Mouse (Mus musculus) macrophage (primary cell): Measurements from ENCODE around the gene Serpina6. TPM values are rescaled to one million over a fixed set of nuclear protein-coding genes. Genes with fewer than 3 reads are reported as not detected.

ENCODE experiments used
- H3K27ac ChIP-seq: fragments of 350-480 bp; formaldehyde crosslinking; 2 replicates; pipeline ENCODE4 v1.9.0; 2021
- H3K36me3 ChIP-seq: fragments of 350-480 bp; formaldehyde crosslinking; 2 replicates; pipeline ENCODE4 v1.9.0; 2021; ENCODE audit errors: inconsistent target
- H3K4me3 ChIP-seq: fragments of 350-480 bp; formaldehyde crosslinking; 2 replicates; pipeline ENCODE4 v1.9.0; 2021; ENCODE audit errors: inconsistent target
- H3K79me2 ChIP-seq: fragments of 350-480 bp; formaldehyde crosslinking; 2 replicates; pipeline ENCODE4 v1.9.0; 2021; ENCODE audit errors: inconsistent target
- WGBS: methylation state at CpG from one replicate; pipeline ENCODE4 v1.1.7; 2026; ENCODE audit warnings: inconsistent platforms; ENCODE audit not compliant: missing documents; 5-methylcytosine and 5-hydroxymethylcytosine counted together
- polyA plus RNA-seq: library from polyadenylated mRNA; stranded (reverse); fragments of 250-400 nt; gene quantifications from 3 replicates; pipeline ENCODE4 v1.2.4, GENCODE M21; 2018; ENCODE audit warnings: inconsistent platforms

The Serpina6 gene
- polyA plus RNA-seq, 1 experiment from 2014 or later: not detected

DNA sequence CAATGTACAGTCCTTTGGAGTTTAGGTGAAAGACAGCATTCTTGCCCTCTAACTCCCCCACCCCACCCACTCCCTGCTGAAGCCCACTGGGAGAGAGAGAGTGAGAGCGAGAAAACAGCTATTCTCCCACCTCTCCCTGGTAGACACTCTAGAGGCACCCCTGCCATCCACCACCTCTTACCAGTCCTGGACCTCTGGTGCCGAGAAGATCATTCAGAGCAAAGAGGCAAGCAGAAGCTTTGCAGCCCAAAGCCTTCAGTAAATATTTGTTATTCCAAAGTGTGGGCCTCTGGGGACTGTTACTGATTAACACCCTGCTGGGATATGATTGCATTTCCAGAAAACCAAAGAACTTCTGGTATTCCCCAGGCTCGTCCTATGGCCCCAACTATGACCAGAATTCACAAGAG is 25.8 kb downstream of the Serpina6 start, which contains the start of gene Serpina10:
TSS of gene Serpina10 (minus strand) at position 242 of the 410 bp plus-strand sequence.
- H3K36me3 ChIP-seq: no peaks in the 10 kb centered on the region
- no peak within 1 kb of the TSS for H3K27ac ChIP-seq
- H3K79me2 ChIP-seq: no peaks in the 10 kb centered on the region
- 92% methylated on average over 2 of the region's 3 CpGs for WGBS
- H3K4me3 ChIP-seq: no peak within 1 kb of the TSS

DNA sequence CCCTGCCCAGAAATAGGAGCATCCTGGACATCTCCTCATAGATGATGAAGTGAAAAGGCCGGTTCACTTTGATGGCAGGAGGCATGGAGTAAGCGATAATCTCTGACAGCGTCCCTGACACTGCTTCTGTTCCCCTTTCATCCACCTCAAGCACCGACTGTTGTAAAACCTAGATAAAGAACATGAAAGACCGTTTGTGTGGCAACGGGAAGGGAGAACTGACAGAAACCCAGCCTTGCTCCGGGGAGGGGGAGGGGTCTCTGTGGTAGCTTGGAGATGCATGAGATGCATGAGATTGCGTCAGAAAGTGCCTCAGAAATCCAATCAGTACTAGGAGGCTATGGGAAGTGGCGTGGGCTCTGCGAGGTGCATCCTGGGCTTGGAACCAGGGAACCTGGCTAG is 40.2 kb downstream of the Serpina6 start:
- H3K79me2 ChIP-seq: no peaks in the 10 kb centered on the region
- H3K36me3 ChIP-seq: no peaks in the 10 kb centered on the region
- no peak overlapping the region for H3K27ac ChIP-seq
- 61% methylated on average over 10 of the region's 10 CpGs for WGBS
- no peak overlapping the region for H3K4me3 ChIP-seq

DNA sequence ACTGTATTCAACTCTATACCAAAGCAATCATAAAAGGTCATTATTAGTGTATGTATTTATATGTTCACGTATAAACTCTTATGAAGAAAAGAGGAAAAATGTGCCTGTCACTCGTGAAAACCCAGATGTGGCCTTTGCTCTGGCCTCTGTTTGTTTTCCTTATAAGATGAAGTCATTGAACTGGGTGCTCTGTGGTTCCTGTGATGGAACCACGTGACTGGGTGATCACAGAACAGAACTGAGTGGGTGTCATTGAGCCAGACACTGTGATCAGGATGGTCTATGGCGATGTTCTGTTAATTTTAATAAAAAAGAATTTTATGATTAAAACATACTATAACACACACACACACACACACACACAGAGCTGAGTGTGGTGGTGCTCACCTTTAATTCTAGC is 41.3 kb downstream of the Serpina6 start:
- no peak overlapping the region for H3K27ac ChIP-seq
- 76% methylated on average over 4 of the region's 4 CpGs for WGBS

DNA sequence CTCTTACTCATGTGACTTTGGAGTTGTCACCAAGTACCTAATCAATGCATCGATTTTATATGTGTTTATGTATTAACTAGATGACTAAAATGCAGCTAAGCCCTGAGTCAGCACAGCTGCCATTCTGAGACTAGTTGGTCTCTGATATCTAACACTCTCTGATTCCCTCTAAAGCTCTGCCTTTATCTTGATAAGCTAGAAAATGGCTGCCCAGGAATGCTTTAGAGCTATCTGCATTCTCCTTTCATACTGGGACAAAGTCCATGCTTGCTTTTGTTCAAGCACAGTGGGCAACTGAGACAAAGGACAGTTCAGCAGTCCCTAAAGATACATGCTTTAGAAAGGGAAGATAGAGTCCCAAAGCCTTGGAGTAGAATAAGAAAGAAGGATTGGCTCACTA is 41.9 kb downstream of the Serpina6 start:
- H3K27ac ChIP-seq: no peak overlapping the region
- no peak overlapping the region for H3K4me3 ChIP-seq
- no peaks in the 10 kb centered on the region for H3K36me3 ChIP-seq
- 71% methylated on average over 1 of the region's 1 CpGs for WGBS
- no peaks in the 10 kb centered on the region for H3K79me2 ChIP-seq

More for the DNA sequence above, 41.3 kb downstream of the Serpina6 start:
- no peaks in the 10 kb centered on the region for H3K36me3 ChIP-seq
- no peaks in the 10 kb centered on the region for H3K79me2 ChIP-seq
- no peak overlapping the region for H3K4me3 ChIP-seq

DNA sequence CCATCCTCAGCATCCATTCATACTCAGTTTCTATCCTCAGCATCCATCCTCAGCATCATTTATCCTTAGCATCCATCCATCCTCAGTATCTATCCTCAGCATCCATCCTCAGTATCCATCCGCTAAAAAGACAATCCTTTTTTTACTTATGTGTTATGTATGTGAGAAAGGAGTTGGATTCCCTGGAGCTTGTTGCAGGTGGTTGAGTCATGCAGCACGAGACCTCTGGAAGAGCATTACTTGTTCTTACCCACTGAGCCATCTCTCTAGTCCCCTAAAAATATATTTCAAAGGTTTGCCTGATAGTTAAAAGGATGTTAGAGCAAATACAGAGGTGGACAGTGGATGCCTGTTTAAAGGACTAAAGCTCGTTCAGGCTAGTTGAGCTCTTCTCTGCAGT is 55.2 kb downstream of the Serpina6 start:
- Histone ChIP-seq H3K27ac (no peak overlapping the region), H3K36me3 (no peaks in the 10 kb centered on the region), H3K79me2 (no peaks in the 10 kb centered on the region), H3K4me3 (no peak overlapping the region)
- 84% methylated on average over 3 of the region's 3 CpGs for WGBS

DNA sequence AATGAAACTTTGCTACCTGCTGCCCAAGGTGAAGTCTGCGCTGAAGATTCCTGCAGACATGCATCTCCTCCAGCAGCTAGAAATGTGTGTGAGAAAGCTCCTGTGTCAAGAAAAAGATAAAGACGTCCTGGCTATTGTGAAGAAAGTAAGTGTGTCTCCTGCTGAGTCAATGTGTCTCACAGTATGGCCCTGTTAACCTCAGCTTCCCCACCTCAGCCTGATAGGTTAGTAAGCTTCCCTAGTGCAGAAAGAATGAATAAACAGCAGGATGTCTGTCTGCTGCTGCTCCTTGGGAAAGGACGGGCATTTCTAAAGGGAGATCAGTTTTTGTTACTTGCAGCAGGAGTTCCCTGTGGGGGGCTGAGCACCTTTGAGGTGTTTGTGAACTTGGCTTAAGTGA is 56.6 kb downstream of the Serpina6 start:
- H3K36me3 ChIP-seq: no peaks in the 10 kb centered on the region
- WGBS: 60% methylated on average over 3 of the region's 3 CpGs
- H3K27ac ChIP-seq: no peak overlapping the region
- H3K79me2 ChIP-seq: no peaks in the 10 kb centered on the region
- H3K4me3 ChIP-seq: no peak overlapping the region

DNA sequence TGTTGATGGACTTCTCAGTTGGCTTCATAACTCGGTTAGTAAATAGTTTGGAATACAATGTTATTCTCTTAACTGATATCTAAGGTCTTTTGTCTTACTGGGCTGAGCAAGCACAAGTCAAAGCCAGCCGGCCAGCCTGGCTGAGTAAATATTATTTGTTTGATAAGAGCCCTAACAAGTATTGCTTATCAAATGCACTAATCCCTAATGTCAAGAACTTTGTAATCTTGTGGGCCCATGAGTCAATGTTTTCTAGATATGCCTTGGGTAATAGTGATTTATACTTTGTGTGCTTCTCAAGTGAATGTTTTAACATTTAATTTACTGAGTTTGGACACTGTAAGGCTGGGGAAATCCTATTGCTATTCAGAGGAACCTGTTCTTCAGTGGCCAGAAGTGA is 58.6 kb downstream of the Serpina6 start:
- Histone ChIP-seq H3K36me3 (no peaks in the 10 kb centered on the region), H3K4me3 (no peak overlapping the region), H3K27ac (no peak overlapping the region), H3K79me2 (no peaks in the 10 kb centered on the region)
- 68% methylated on average over 2 of the region's 2 CpGs for WGBS

Other genes starting within 250 kb of the Serpina6 start
- gene 9330161L09Rik, start 249.4 kb downstream of the Serpina6 start, polyA plus RNA-seq: 0.57 TPM in 1 of 3 replicates, not detected in the others
- 84.0 to 115 TPM (median 91.2 TPM) in 3 replicates for gene Ddx24, start 231.4 kb downstream of the Serpina6 start, polyA plus RNA-seq
- gene Ifi27, start 223.0 kb downstream of the Serpina6 start, polyA plus RNA-seq: 46.8 to 77.9 TPM (median 73.3 TPM) in 3 replicates
- 216 to 553 TPM (median 452 TPM) in 3 replicates for gene Ifi27l2a, start 213.5 kb downstream of the Serpina6 start, polyA plus RNA-seq
- not detected in 3 replicates for gene Ifi27l2b, start 200.0 kb downstream of the Serpina6 start, polyA plus RNA-seq
- gene Ppp4r4, start 124.9 kb downstream of the Serpina6 start, polyA plus RNA-seq: 0.07 to 0.09 TPM in 2 of 3 replicates, not detected in the other
- gene Serpina10, start 25.8 kb downstream of the Serpina6 start, polyA plus RNA-seq: not detected in 3 replicates
- not detected in 3 replicates for gene Serpina16, start 18.9 kb upstream of the Serpina6 start, polyA plus RNA-seq
- not detected in 3 replicates for gene Serpina1f, start 38.3 kb upstream of the Serpina6 start, polyA plus RNA-seq
- not detected in 3 replicates for gene Serpina1d, start 116.4 kb upstream of the Serpina6 start, polyA plus RNA-seq
- not detected in 3 replicates for gene Serpina1b, start 173.2 kb upstream of the Serpina6 start, polyA plus RNA-seq
- gene Serpina1a, start 206.3 kb upstream of the Serpina6 start, polyA plus RNA-seq: not detected in 3 replicates
- not detected in 3 replicates for gene Serpina1c, start 247.7 kb upstream of the Serpina6 start, polyA plus RNA-seq